Mouse (Mus musculus): Measurements from ENCODE around the gene Hcn1.

Gene Hcn1

GRCm38 (mm10) chr13:117852711-117853051, 250.6 kb downstream of the Hcn1 start:
- intact Hi-C loops (cut with DNase I), result no loop called here

- intact Hi-C loops (cut with DNase I), result no loop called here
Observed at GRCm38 (mm10) chr13:117858416-117858815, 256.3 kb downstream of the Hcn1 start.

- intact Hi-C loops (cut with DNase I), result no loop called here
Observed at GRCm38 (mm10) chr13:117877787-117878186, 275.7 kb downstream of the Hcn1 start.

DNA sequence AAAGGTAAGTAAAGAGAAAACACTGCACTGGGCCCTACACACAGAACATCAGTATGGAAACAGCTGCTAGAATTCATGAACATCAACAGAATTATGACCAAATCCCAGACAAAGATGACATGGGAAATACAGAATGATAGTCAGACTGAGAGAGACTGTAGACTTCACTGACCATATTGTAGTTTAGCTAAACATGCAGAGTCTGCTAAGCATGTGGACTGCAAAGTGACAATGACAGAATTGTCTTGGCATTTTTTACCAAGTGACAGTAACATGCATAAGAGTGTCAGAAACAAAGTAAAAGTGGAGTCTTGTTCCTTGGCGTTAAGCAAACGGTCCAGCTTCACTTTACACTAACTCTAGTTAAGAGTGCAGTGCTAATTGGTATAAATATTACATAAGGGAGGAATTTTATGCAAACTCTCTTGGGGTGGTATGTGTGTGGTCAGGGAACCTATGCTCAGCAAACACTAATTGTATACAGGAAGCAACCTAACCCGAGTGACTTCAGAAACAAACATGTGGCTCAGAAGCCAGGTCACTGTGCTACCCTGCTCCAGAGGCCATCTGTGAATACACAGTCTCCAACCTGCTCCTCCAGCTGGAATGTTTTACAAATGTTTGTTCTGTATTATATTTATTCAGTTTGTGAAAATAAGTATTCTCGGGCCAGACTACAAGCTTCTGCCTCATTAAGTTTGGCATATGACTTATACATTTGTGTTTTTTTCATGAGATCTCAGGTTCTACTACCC, 278.5 kb downstream of the Hcn1 start:
- intact Hi-C loops (cut with DNase I), result no loop called here

DNA sequence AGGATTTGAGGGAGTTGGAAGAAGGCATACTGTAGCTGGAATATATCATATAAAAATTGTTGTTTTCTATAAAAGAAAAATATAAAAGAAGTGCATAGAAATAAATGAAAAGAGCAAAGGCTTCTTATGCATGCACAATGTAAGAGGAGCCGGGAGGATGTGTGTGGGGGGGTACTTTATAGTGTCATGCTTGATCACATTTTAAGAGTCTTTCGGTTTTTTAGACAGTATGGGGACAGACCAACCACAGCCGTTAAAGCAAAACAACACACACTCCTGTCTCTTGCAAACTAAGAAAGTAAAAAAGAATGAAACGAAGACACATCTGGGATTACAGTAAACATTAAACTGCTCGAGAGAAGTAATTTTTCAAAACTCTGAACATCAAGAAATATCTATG, 290.0 kb downstream of the Hcn1 start:
- intact Hi-C loops (cut with DNase I), result no loop called here

- intact Hi-C loops (cut with DNase I), result no loop called here
Observed at GRCm38 (mm10) chr13:117898052-117898451, 295.9 kb downstream of the Hcn1 start.

DNA sequence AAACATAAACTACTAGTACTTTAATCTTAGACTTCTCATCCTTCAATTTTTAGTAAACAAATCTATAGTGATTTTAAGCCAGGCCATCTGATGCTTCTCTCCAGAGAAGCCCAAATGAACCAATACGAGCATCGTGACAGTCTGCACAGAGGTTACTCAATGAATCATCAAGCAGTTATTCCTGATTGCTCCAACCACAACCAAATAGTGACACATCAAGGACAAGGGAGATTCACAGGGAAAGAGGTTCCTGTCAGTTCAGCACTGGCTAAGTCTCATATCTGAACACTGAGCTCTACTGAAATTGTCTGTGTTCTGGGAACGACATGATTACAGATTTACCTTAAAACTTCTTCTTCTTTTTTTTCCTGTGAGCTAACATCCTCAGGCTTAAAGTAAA, 305.7 kb downstream of the Hcn1 start:
- intact Hi-C loops (cut with DNase I), result no loop called here

- intact Hi-C loops (cut with DNase I), result no loop called here
Observed at GRCm38 (mm10) chr13:117929734-117930133, 327.6 kb downstream of the Hcn1 start.

DNA sequence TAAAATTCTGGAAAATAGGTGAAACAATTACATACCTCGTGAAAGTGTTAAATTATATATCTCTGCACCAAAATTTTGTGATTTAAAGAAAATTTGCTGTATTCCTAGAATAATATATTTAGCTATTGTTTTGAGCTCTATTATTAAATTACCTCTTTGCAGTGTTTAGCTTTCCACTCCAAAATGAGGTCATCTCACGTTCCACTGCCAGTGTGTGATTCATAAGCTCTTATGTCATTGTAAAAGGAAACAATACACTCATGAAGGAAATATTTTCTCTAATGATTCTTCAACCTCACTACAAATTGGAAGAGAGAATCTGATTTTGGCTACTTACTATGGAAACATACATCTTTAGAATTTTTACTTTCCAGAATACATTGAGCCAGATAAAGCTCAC, 329.6 kb downstream of the Hcn1 start:
- intact Hi-C loops (cut with DNase I), result no loop called here

- intact Hi-C loops (cut with DNase I), result no loop called here
Observed at GRCm38 (mm10) chr13:117938761-117939160, 336.6 kb downstream of the Hcn1 start.

- intact Hi-C loops (cut with DNase I), result no loop called here
Observed at GRCm38 (mm10) chr13:117940536-117941280, 338.6 kb downstream of the Hcn1 start.

- intact Hi-C loops (cut with DNase I), result no loop called here
Observed at GRCm38 (mm10) chr13:117946843-117947242, 344.7 kb downstream of the Hcn1 start.

GRCm38 (mm10) chr13:117947704-117948376, 345.7 kb downstream of the Hcn1 start:
- intact Hi-C loops (cut with DNase I), result no loop called here

GRCm38 (mm10) chr13:117958496-117959421, 356.6 kb downstream of the Hcn1 start:
- intact Hi-C loops (cut with DNase I), result no loop called here

GRCm38 (mm10) chr13:117964620-117965019, 362.5 kb downstream of the Hcn1 start:
- intact Hi-C loops (cut with DNase I), result no loop called here

- intact Hi-C loops (cut with DNase I), result no loop called here
Observed at GRCm38 (mm10) chr13:117975382-117975781, 373.3 kb downstream of the Hcn1 start.

GRCm38 (mm10) chr13:117975823-117976222, 373.7 kb downstream of the Hcn1 start:
- intact Hi-C loops (cut with DNase I), result no loop called here

- intact Hi-C loops (cut with DNase I), result no loop called here
Observed at GRCm38 (mm10) chr13:117984339-117984738, 382.2 kb downstream of the Hcn1 start.

GRCm38 (mm10) chr13:117999767-118000488, 397.8 kb downstream of the Hcn1 start:
- intact Hi-C loops (cut with DNase I), result no loop called here

- intact Hi-C loops (cut with DNase I), result no loop called here
Observed at GRCm38 (mm10) chr13:118000538-118000937, 398.4 kb downstream of the Hcn1 start.

DNA sequence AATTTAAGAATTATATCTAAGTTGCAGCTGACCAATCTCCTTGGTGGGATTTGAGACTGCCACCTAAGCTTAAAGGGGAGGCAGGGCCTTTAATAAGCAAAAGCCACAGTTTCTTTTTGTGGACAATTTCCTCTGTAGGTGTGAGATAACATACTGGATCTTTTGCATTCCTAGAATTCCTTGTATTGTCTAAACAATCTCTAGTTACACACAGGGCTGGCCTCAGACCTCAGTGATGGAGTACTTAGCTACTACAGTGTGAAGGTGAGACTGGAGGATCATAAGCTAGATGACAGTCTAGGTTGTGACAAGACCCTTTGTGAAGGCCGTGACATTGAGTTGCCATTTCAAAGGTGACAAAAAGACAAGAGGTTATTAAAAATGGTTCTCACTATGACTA, 419.1 kb downstream of the Hcn1 start:
- intact Hi-C loops (cut with DNase I), result no loop called here
